Mouse (Mus musculus) MN1 (cell line): ENCODE measurements around the gene Slc35f3.

Experiments
- DNase-seq: peaks from one replicate; pipeline ENCODE4 v3.0.0-alpha.2; 2016; ENCODE audit warnings: low spot score

The Slc35f3 gene

GRCm38 (mm10) chr8:126420834-126421233 is 122.5 kb downstream of the Slc35f3 start:
- DNase-seq = peak; percentile 36

- DNase-seq = peak; percentile 100
Measured at GRCm38 (mm10) chr8:126422174-126422919, 124.0 kb downstream of the Slc35f3 start, which contains the start of gene Coa6. Gene Coa6 (plus strand): TSS chr8:126422515.

- DNase-seq = peak; percentile 72
Measured at GRCm38 (mm10) chr8:126422920-126423300, 124.6 kb downstream of the Slc35f3 start.

- no peak for DNase-seq
Measured at GRCm38 (mm10) chr8:126424163-126424562, 125.8 kb downstream of the Slc35f3 start.

GRCm38 (mm10) chr8:126424946-126425345 is 126.6 kb downstream of the Slc35f3 start:
- no peak for DNase-seq

GRCm38 (mm10) chr8:126429635-126430034 is 131.3 kb downstream of the Slc35f3 start:
- no peak for DNase-seq

- DNase-seq = peak; percentile 49
Measured at GRCm38 (mm10) chr8:126433827-126434226, 135.5 kb downstream of the Slc35f3 start.

- no peak for DNase-seq
Measured at GRCm38 (mm10) chr8:126438937-126439336, 140.6 kb downstream of the Slc35f3 start.
